9 mouse cellular contexts compared by ENCODE assay signal in genomic region chr9:42108369-42108951, GRCm38 (mm10). TPM values are rescaled to one million over a fixed set of nuclear protein-coding genes. Genes with fewer than 3 reads are reported as not detected.
DNase-seq lines count a peak whose midpoint lies in the region; ATAC-seq and TF ChIP-seq lines count a peak whose summit lies in the region.
"Had no signal": no experiment of that assay in that cellular context is flagged by ENCODE, and none has a peak within 500 bp of the region (broad histone marks: within the 10 kb centered on the region; RNA-seq: fewer than 3 reads in every experiment).

No protein-coding gene starts in this region.

- no peak overlapping the region for H3K9ac ChIP-seq in intestine, embryonic 15.5 days
- no peak overlapping the region for H3K9ac ChIP-seq in hindbrain, postnatal 0 days (replicated peaks; ENCODE audit: low read length)
- H3K9ac ChIP-seq in heart, embryonic 11.5 days (ENCODE audit: low read depth, low read length): no peak overlapping the region

- peaks cover 14% of the 10 kb centered on the region for H3K4me1 ChIP-seq in intestine, embryonic 15.5 days (replicated peaks)
- 0 out of 2 replicates have a peak, but pooled peaks cover 3% of the 10 kb centered on the region for H3K4me1 ChIP-seq in hindbrain, postnatal 0 days (ENCODE audit: insufficient read depth, low read length)
- peaks cover 29% of the 10 kb centered on the region for H3K4me1 ChIP-seq in heart, embryonic 11.5 days (ENCODE audit: control insufficient read depth, insufficient read depth, low read length)
- H3K4me1 ChIP-seq: megakaryocyte, embryonic 14.5 days had no signal

- no peaks in the 10 kb centered on the region for H3K27me3 ChIP-seq in intestine, embryonic 15.5 days (replicated peaks)
- H3K27me3 ChIP-seq in hindbrain, postnatal 0 days (ENCODE audit: insufficient read depth, low read length): no peaks in the 10 kb centered on the region
- H3K27me3 ChIP-seq in heart, embryonic 11.5 days (ENCODE audit: control insufficient read depth, insufficient read depth, low read length): no peaks in the 10 kb centered on the region
- H3K27me3 ChIP-seq: megakaryocyte, embryonic 14.5 days had no signal

- no peaks in the 10 kb centered on the region for H3K9me3 ChIP-seq in intestine, embryonic 15.5 days
- H3K9me3 ChIP-seq in hindbrain, postnatal 0 days (ENCODE audit: low read length): no peaks in the 10 kb centered on the region
- no peaks in the 10 kb centered on the region for H3K9me3 ChIP-seq in heart, embryonic 11.5 days (replicated peaks; ENCODE audit: control insufficient read depth, low read length)
- H3K9me3 ChIP-seq: megakaryocyte, embryonic 14.5 days had no signal

- no peak for TF ChIP-seq CTCF in hindbrain, postnatal 0 days (IDR thresholded peaks at IDR 0.05; ENCODE audit: low read depth)

- H3K27ac ChIP-seq in intestine, embryonic 15.5 days: no peak overlapping the region; the same call in 1 of the 2 replicates
- H3K27ac ChIP-seq in hindbrain, postnatal 0 days: no peak overlapping the region
- no peak overlapping the region for H3K27ac ChIP-seq in heart, embryonic 11.5 days (ENCODE audit: low read depth, low read length)

- DNase-seq in ovary, postnatal 36 days (ENCODE audit: low spot score): peak; percentile 28
- DNase-seq in ovary, postnatal 10 days (ENCODE audit: low spot score): no peak
- DNase-seq in adrenal gland, adult 2 months: peak; percentile 82
- DNase-seq in lung, postnatal 14 days: peak; percentile 70
- no peak for DNase-seq in hindbrain, postnatal 0 days (ENCODE audit: low spot score)
- DNase-seq in adipocyte (ENCODE audit: low spot score): no peak

- no peak overlapping the region for H3K4me3 ChIP-seq in intestine, embryonic 15.5 days (replicated peaks)
- H3K4me3 ChIP-seq in hindbrain, postnatal 0 days (ENCODE audit: low read length): no peak overlapping the region
- no peak overlapping the region for H3K4me3 ChIP-seq in heart, embryonic 11.5 days (ENCODE audit: low read depth, low read length)
- H3K4me3 ChIP-seq: megakaryocyte, embryonic 14.5 days had no signal

- WGBS in intestine, embryonic 15.5 days: 42% methylated on average over 6 of the region's 6 CpGs
- 57% methylated on average over 6 of the region's 6 CpGs for WGBS in hindbrain, postnatal 0 days
- 42% methylated on average over 6 of the region's 6 CpGs for WGBS in heart, embryonic 11.5 days (ENCODE audit: insufficient replicate concordance)

- H3K36me3 ChIP-seq in intestine, embryonic 15.5 days: no peaks in the 10 kb centered on the region
- H3K36me3 ChIP-seq in hindbrain, postnatal 0 days (ENCODE audit: insufficient read depth, low read length): no peaks in the 10 kb centered on the region
- no peaks in the 10 kb centered on the region for H3K36me3 ChIP-seq in heart, embryonic 11.5 days (ENCODE audit: control insufficient read depth, insufficient read depth, low read length)

- H3K4me2 ChIP-seq in intestine, embryonic 15.5 days (replicated peaks): no peak overlapping the region
- no peak overlapping the region for H3K4me2 ChIP-seq in hindbrain, postnatal 0 days (ENCODE audit: low read depth, low read length)
- no peak overlapping the region for H3K4me2 ChIP-seq in heart, embryonic 11.5 days

- peak; percentile 54 for ATAC-seq in intestine, embryonic 15.5 days
- no peak for ATAC-seq in hindbrain, postnatal 0 days
- no peak for ATAC-seq in heart, embryonic 11.5 days (replicated peaks; ENCODE audit: insufficient number of reproducible peaks, low FRiP score, low TSS enrichment)

RNA-seq across cellular contexts. Expression of gene Sorl1, which starts 15.6 kb away (rescaled TPM):
- total RNA-seq in adrenal gland, adult 2 months (2021): 10 to 100 TPM; 20.7 to 27.2 TPM
- 11.4 and 13.4 TPM in 2 replicates for polyA plus RNA-seq in adrenal gland, adult 2 months (2012; rRNA removed)
- 9.0 and 10.3 TPM in 2 replicates for polyA plus RNA-seq in intestine, embryonic 15.5 days (2015; fragmentation: Nextera tagmentation; extraction: Ambion mirVana)
- 25.6 and 27.7 TPM in 2 replicates for total RNA-seq in hindbrain, postnatal 0 days (2014; rRNA removed)
- polyA plus RNA-seq in hindbrain, postnatal 0 days (2015; fragmentation: Nextera tagmentation; extraction: Ambion mirVana): 8.2 and 9.1 TPM in 2 replicates
- 7.6 and 8.8 TPM in 2 replicates for polyA plus RNA-seq in heart, embryonic 11.5 days (2014; fragmentation: Nextera tagmentation; extraction: Ambion mirVana)

Comparison
In these comparisons a context has a peak if more than half of its experiments do, and no peak if none do; other contexts are left out.
1. DNase-seq: peak in ovary, postnatal 36 days (single experiment), adrenal gland, adult 2 months (single experiment) and lung, postnatal 14 days (single experiment); none in ovary, postnatal 10 days (single experiment), hindbrain, postnatal 0 days (single experiment) and adipocyte (single experiment).